Mouse (Mus musculus): ENCODE measurements around the gene Cacul1.
"Not testable (repeated sequence)": the region's sequence is repeated elsewhere in the genome, so short reads cannot be mapped to it uniquely, and the experiment has no call there.

Cacul1 gene

GRCm38 (mm10) chr19:60580582-60581339 lies at the start of gene Cacul1:
Gene Cacul1, minus strand, starts transcription at chr19:60581025.
- DNase-seq (ENCODE audit: low spot score) = peak; percentile 83

GRCm38 (mm10) chr19:60619420-60619819 lies 38.6 kb upstream of the Cacul1 start:
- DNase-seq (ENCODE audit: low spot score) = no peak

DNA sequence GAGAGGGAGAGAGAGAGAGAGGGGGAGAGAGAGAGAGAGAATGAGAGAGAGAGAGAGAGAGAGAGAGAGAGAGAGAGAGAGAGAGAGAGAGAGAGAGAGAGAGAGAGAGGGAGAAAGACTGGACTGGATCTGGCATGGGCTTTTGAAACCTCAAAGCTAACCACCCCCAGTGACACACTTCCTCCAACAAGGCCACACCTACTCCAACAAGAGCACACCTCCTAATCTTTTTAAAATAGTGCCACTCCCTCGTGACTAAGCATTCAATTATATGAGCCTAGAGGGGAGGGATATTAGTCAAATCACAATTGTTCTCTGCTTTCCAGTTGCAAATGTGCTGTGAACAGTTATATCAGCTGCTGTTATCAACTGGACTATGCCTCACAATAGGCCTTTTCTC lies 36.2 kb upstream of the Cacul1 start:
- no peak for DNase-seq (ENCODE audit: low spot score)

DNA sequence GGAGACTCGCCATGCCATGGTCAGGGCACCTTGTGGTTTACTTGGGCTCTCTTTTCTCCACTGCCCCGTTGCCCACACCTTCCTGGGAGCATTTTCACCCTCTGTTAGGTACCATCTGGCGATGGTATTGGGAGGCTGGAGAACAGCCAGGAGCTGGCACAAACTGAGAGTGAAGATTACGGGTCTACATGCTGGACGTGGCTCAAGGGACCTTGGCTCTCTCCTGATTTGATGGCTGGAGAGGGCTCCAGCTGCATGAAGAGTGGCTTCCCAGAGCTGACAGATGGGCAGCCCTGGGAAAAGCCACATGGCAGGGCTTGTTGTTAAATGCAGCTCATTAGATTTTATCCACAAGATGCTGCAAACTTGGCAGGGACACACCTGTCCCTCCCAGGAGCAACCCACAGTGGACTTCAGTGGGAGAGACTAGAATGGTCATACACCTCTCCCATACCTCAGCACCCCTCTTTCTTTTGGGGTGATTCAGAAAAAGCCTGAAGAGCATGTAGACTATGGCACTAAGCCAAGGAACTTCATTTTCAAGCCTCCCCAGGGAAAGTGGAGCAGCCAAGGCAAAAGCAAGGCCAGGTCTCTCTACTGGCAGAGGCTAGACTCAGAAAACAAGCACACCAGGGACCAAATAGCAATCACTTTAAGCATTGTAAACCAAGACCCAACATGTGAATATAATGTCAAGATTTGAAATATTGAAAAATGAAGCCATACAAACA lies 34.8 kb upstream of the Cacul1 start:
- DNase-seq (ENCODE audit: low spot score) = no peak

DNA sequence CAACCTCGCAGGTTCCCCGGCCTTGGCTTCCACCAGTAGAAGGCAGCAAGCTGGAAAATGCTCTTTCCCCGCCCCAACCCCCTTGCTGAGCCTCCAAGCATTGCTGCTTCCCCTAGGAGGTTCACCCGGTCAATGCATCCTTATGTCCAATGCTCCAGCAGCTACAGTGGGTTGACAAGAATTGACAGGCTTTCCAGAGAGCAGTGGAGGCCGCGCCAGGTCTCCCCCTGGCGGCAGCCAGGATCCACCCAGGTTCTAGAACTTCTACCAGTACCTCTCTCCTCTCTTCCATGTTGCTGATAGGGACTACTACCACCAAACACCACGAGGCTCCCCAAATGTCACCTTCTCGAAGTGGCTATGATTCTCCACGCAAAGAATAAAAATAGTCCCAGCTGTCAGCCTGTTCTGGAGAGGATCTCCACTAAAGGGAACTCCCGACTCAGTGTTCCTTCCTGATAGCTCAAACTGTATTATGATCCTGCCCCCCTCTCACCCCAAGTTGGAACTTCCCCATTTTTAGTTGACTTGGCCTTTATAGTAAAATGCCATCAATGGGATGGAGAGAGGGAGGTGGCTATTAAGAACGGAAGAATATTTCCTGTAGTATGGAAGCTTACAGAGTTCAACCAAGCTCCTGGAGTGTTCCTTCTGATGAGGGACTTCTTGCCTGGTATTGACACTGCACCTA lies 30.8 kb upstream of the Cacul1 start:
- DNase-seq (ENCODE audit: low spot score) = no peak

DNA sequence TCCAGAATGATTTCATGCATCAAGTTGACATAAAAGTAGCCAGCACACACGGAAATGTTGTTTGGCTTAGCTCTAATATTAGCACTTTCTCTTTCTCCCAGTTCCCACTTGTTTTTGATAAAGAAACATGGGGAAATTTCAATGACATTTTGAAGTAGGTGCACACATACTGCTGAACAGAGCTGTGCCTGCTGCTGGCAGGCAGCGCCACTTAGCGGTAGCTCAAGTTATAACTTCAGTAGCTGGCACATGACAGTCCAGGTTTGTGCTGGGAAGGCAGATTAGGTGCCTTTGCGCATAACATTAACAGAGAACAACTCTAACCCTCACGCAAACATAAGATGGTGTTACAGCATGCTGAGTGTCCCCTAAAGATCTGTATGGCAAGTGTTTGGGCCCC lies 27.9 kb upstream of the Cacul1 start:
- DNase-seq (ENCODE audit: low spot score) = no peak

GRCm38 (mm10) chr19:60603586-60603985 lies 22.8 kb upstream of the Cacul1 start:
- no peak for DNase-seq (ENCODE audit: low spot score)

DNA sequence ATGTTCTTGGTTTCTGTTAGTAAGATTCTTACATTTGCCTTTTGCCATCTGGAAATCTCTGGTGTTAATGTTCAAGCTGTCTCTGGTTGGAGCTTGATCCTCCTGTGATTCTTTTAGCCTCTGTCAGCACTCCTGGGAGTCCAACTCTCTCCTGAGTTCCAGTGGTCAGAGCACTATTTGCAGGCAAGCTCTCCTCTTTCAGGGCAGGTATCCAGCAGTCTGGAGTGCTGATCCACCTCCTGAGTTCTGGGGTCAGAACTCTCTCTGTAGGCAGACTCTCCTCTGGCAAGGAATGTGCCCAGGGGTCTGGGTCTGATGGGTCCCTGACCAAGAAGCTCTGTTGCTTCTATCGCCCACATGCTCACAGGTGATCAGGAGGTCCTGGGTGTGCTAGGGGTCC lies 21.2 kb upstream of the Cacul1 start:
- DNase-seq (ENCODE audit: low spot score) = not testable (repeated sequence)

DNA sequence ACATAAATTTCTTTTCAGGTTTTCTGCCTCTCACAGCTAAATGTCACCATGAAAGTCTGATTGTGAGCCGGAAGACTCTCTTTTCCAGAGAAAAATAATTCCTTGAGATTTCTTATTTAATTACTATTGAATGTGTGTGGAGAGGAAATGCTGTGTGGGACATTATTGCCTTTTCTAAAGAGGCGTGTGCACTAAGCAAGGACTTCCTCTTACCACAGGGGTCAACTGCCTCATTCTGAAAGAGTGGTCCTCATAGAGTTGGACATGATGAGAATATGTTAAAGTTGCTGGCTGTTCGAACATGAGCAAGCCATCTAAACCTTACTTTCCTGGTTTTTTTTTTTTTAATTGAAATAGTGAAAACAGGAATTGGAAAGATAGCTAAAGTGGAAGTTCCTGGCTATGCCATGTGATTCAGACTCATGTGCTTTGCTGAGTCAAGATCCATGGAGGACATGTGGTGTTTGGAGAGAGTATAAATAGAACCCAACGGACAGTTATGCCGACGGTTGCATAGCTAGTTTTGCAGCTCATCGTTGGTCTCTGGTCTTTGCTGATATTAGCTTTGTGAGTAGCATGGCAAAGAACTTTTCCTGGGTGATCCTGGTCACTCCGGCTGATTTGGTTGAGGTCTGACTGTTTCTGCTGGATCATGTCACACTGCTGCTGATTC lies 17.3 kb upstream of the Cacul1 start:
- DNase-seq (ENCODE audit: low spot score) = no peak

GRCm38 (mm10) chr19:60589646-60590045 lies 8.8 kb upstream of the Cacul1 start:
- no peak for DNase-seq (ENCODE audit: low spot score)

DNA sequence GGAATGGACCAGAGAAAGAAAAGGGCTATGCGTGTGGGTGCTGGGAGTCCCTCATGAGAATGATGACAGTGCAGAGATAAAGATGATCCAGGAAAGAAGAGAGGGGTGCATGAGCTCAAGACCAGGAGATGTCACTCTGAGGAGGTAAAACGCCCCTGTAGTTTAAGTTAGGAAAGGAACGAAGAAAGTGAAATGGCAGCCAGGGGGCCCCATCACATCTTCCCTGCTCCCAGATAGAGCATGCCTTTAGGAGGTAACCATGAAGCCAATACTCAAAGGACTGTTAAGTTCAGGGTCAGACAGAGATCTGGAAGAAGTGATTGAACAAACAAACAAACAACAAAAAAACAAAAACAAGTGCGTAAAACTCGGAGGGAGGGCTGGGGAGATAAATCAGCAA lies 5.8 kb upstream of the Cacul1 start:
- DNase-seq (ENCODE audit: low spot score) = no peak

- no peak for DNase-seq (ENCODE audit: low spot score)
These were observed 2.4 kb upstream of the Cacul1 start for GRCm38 (mm10) chr19:60583201-60583600.

DNA sequence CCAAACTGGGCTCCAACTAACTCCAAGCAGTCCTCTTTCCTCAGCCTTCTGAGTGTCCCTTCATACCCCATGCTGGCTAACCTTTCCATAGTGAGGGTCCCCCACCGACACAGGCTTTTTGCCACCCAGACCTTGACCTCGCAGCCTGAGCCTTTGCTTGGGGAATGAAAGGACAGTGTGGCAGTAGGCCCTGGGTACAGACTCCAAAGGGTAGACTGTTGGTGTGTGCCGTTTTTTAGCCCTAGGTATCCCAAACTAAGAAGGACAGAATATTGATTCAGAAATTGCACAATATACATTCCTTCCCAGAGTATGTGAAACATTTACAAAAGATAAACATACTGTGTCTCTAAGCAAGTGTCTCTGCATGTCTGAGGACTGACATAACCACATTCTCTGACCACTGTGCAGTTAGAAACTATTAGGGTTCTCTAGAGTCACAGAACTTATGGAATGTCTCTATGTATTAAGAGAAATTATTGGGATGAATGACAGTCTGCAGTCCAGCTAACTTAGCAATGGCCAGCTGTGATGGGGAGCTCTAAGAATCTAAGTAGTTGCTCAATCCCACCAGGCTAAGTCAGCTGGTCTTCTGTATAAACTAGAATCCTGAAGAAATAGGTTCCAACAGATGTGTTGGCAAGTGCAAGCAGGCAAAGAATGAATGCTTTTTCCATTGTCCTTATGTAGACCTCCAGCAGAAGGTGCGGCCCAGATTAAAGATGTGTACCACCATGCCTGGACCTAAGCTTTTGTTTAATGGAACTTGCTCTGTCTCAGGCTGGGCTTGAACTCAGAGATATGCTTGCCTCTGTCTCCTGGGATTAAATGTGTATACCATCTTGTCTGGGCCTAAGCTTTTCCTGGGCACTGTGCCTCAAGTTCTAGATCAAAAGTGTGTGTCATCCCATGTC lies 809 bp upstream of the Cacul1 start:
- no peak for DNase-seq (ENCODE audit: low spot score)

- DNase-seq (ENCODE audit: low spot score) = no peak
These were observed 849 bp downstream of the Cacul1 start for GRCm38 (mm10) chr19:60579771-60580581.

- DNase-seq (ENCODE audit: low spot score) = no peak
These were observed 4.1 kb downstream of the Cacul1 start for GRCm38 (mm10) chr19:60576741-60577140.

GRCm38 (mm10) chr19:60560497-60560896 lies 20.3 kb downstream of the Cacul1 start:
- DNase-seq (ENCODE audit: low spot score) = no peak

DNA sequence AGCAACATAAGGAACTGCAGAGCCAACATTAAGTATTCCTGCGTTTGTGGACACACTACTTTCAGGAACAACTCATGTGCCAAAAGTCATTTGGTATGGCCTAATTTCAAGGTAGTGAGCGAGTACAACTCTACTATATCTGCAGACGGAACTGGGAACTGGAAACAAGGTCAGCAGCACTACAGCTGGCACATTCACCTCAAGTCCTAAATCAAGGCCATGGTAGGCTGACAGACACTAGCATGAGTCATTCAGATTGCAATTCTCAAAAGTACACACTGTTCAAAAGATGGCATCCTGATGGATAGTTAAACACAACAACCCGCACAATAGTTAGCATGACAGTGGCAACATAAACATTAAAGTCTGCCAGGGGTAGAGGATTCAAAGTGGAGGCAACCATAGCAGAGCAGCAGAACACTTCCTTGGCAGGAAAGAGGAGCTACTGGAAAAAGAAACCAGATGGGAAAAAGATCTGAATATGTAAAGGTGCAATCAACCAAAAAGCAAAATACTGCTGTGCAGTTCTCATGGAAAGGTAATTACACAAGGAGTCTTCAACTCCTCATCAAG lies 25.9 kb downstream of the Cacul1 start:
- no peak for DNase-seq (ENCODE audit: low spot score)

DNA sequence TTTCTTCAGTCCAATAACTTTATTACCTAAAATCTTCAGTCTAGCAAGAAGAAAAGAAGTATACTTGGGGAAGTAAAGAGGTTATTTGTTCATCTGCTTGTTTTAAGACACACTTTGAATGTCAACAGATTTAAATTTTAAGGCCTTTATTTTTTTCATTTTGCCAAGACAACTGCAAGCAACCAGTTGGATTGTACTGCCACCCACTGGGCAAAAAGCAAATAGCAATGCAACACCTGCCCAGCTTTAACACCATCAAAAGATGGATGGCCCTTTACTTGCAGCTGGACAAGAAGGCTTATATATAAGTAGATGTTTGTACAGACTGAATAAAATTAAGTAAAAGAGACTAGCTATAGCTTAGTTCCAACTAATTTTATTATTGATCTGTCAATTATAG lies 27.3 kb downstream of the Cacul1 start:
- DNase-seq (ENCODE audit: low spot score) = peak; percentile 29

- no peak for DNase-seq (ENCODE audit: low spot score)
These were observed 37.5 kb downstream of the Cacul1 start for GRCm38 (mm10) chr19:60543302-60543701.

DNA sequence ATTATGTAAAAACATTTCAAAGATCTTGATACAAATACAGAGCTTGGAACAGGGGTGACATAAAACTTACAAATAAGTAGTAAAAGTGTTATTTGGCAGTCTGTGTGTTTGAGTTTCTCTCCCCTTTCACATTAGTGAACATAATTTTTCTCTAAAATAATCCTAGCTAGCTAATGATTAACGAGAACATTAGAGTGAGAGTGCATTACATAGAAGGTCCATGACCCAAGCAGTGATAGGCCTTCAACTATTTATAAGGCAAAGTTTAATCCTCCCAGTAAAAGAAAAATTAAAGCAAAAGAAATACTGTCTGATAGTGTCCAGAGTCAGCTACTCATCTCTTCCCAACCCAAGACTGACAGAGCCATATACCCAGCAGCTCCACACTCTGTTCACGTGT lies 48.9 kb downstream of the Cacul1 start:
- DNase-seq (ENCODE audit: low spot score) = no peak
